Mouse (Mus musculus) mouse embryonic stem cell (cell line): ENCODE results near the gene Meis1.

Experiments used
- in situ Hi-C, 2 experiments: fragments of 300-500 bp; cut with MboI; formaldehyde crosslinking; loops; 1 replicate in 1 of 2; 3 replicates in 1 of 2; pipeline ENCODE4 v1.14.3; 2019 to 2020; ENCODE audit warnings: low sequenced_read_pairs in 2 of 2, low pct_unique_long_range_greater_than_20kb in 1 of 2, mixed read lengths in 1 of 2; ENCODE audit not compliant: unreplicated experiment in 1 of 2

Gene Meis1

GRCm38 (mm10) chr11:18830087-18830486, 188.7 kb downstream of the Meis1 start:
- in situ Hi-C loops: no loop called here
